In the genomic region with DNA sequence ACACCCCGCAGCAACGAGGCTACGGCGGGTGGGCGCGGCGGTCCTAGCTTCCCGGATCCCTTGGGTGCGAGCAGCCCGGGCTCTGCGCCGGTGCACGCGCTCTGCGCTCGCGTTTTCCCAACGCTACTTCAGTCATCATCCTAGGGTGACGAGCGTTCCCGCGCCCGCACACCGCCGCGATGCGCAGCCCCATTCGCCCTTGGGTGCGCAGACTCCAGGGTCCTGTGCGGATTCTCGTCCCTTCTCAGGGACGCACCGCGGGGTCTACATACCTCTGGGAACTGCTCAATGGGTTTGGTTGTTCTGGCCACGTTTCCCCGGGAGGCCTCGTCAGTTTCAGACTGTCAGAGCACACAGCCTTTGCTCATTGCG, we compare ENCODE assay signal across 8 mouse cellular contexts. TPM values are rescaled to one million over a fixed set of nuclear protein-coding genes. Genes with fewer than 3 reads are reported as not detected.
A peak's percentile ranks its signal among the peaks of the same experiment; 100 is the strongest.
DNase-seq lines count a peak whose midpoint lies in the region; ATAC-seq and TF ChIP-seq lines count a peak whose summit lies in the region.

No protein-coding gene starts in this region.

- no peak for TF ChIP-seq RAD21 in CH12.LX (IDR thresholded peaks at IDR 0.05; ENCODE audit: low read depth, low read length)

- H3K4me1 ChIP-seq in kidney, embryonic 16.5 days (ENCODE audit: insufficient read depth, low read length) = peaks cover 7% of the 10 kb centered on the region
- H3K4me1 ChIP-seq in CH12.LX (ENCODE audit: control insufficient read depth in 1 of 2, insufficient read depth in 2 of 2) = peaks cover 34 to 68% of the 10 kb centered on the region in 2 experiments
- H3K4me1 ChIP-seq in cortical plate, adult 2 months (ENCODE audit: control insufficient read depth, insufficient read depth, low read length) = peaks cover 19% of the 10 kb centered on the region
- H3K4me1 ChIP-seq in hindbrain, embryonic 14.5 days (replicated peaks; ENCODE audit: control insufficient read depth, insufficient read depth, low read length) = peaks cover 13% of the 10 kb centered on the region
- peaks cover 8% of the 10 kb centered on the region for H3K4me1 ChIP-seq in testis, adult 2 months (ENCODE audit: control insufficient read depth, insufficient read depth, low read length)

- TF ChIP-seq POLR2A in CH12.LX (IDR thresholded peaks at IDR 0.05; ENCODE audit: low read depth, low read length) = peak; percentile 28; the same call in 1 of the 2 replicates
- TF ChIP-seq POLR2A in cortical plate, adult 2 months (IDR thresholded peaks at IDR 0.05; ENCODE audit: extremely low read depth, insufficient read depth, low read length) = no peak
- TF ChIP-seq POLR2A in testis, adult 2 months (IDR thresholded peaks at IDR 0.05; ENCODE audit: control insufficient read depth, low read depth, low read length) = no peak

- H3K27ac ChIP-seq in kidney, embryonic 16.5 days (ENCODE audit: low read length) = no peak overlapping the region
- H3K27ac ChIP-seq in CH12.LX (ENCODE audit: insufficient read depth, low read depth) = peak overlapping the region; percentile 37; the same call in 1 of the 2 replicates
- peak overlapping the region; percentile 90 for H3K27ac ChIP-seq in cortical plate, adult 2 months (ENCODE audit: insufficient read depth, low read length)
- peak overlapping the region; percentile 51; the same call in 1 of the 2 replicates for H3K27ac ChIP-seq in hindbrain, embryonic 14.5 days
- no peak overlapping the region for H3K27ac ChIP-seq in testis, adult 2 months (ENCODE audit: control insufficient read depth, insufficient read depth, low read depth, low read length)

- H3K27me3 ChIP-seq in kidney, embryonic 16.5 days (ENCODE audit: insufficient read depth, low read length) = peaks cover 43% of the 10 kb centered on the region
- H3K27me3 ChIP-seq in CH12.LX (replicated peaks) = no peaks in the 10 kb centered on the region
- H3K27me3 ChIP-seq in hindbrain, embryonic 14.5 days (ENCODE audit: control insufficient read depth, insufficient read depth, low read length) = peaks cover 28% of the 10 kb centered on the region
- no peaks in the 10 kb centered on the region for H3K27me3 ChIP-seq in testis, adult 2 months (ENCODE audit: control insufficient read depth, insufficient read depth, low read length)

- in situ Hi-C loops in CH12.LX (cut with MboI; ENCODE audit: low pct_ligation_motif_present, low pct_unique_long_range_greater_than_20kb, low sequenced_read_pairs) = loop anchor here (5.0 kb wide), 1 partner anchor 56 kb away; no protein-coding TSS in a partner anchor

- H3K36me3 ChIP-seq in kidney, embryonic 16.5 days (ENCODE audit: insufficient read depth, low read length) = no peaks in the 10 kb centered on the region
- peaks cover 0 to 26% of the 10 kb centered on the region in 2 experiments for H3K36me3 ChIP-seq in CH12.LX (replicated peaks in 1 of 2; ENCODE audit: control insufficient read depth in 1 of 2, insufficient read depth in 1 of 2, low read length in 1 of 2)
- H3K36me3 ChIP-seq in hindbrain, embryonic 14.5 days (replicated peaks; ENCODE audit: control insufficient read depth, insufficient read depth) = no peaks in the 10 kb centered on the region
- no peaks in the 10 kb centered on the region for H3K36me3 ChIP-seq in testis, adult 2 months (ENCODE audit: control insufficient read depth, insufficient read depth, low read length)

- no peak for DNase-seq in kidney, postnatal 25 days
- no peak for DNase-seq in CH12.LX (ENCODE audit: extremely low read depth)
- peak; percentile 45 for DNase-seq in hindbrain, embryonic 14.5 days (ENCODE audit: low spot score)
- peak; percentile 25 for DNase-seq in lung, postnatal 14 days
- DNase-seq in retina, postnatal 1 day = no peak

- dilution Hi-C loops in CH12.LX (cut with MboI; ENCODE audit: extremely low pct_ligation_motif_present, extremely low pct_unique_long_range_greater_than_20kb, low sequenced_read_pairs) = no loop called here

- H3K79me2 ChIP-seq in CH12.LX (replicated peaks; ENCODE audit: control insufficient read depth, extremely low read depth, insufficient read depth, poor library complexity, severe bottlenecking) = peaks cover 43% of the 10 kb centered on the region

- TF ChIP-seq EP300 in CH12.LX (IDR thresholded peaks at IDR 0.05; ENCODE audit: low read length) = 0 out of 2 replicates have a peak, but pooled peaks have one; percentile 14

- peak overlapping the region; percentile 100 for H3K4me2 ChIP-seq in kidney, embryonic 16.5 days (replicated peaks; ENCODE audit: low read depth, low read length)
- peak overlapping the region; percentile 22; the same call in 1 of the 2 replicates for H3K4me2 ChIP-seq in CH12.LX (ENCODE audit: insufficient read depth, low read depth, poor library complexity, severe bottlenecking)
- H3K4me2 ChIP-seq in hindbrain, embryonic 14.5 days (replicated peaks) = peak overlapping the region; percentile 94

- no peak; the same call in none of the 2 replicates for ATAC-seq in kidney, embryonic 16.5 days (ENCODE audit: low FRiP score, low TSS enrichment)
- ATAC-seq in hindbrain, embryonic 14.5 days (ENCODE audit: low FRiP score) = peak; percentile 63

- no peaks in the 10 kb centered on the region for H3K9me3 ChIP-seq in kidney, embryonic 16.5 days (ENCODE audit: low read length)
- no peaks in the 10 kb centered on the region for H3K9me3 ChIP-seq in CH12.LX (replicated peaks; ENCODE audit: low read length)
- no peaks in the 10 kb centered on the region for H3K9me3 ChIP-seq in hindbrain, embryonic 14.5 days (ENCODE audit: control insufficient read depth, low read length)

- H3K4me3 ChIP-seq in kidney, embryonic 16.5 days (ENCODE audit: low read length) = peak overlapping the region; percentile 61
- H3K4me3 ChIP-seq in CH12.LX (replicated peaks in 1 of 3; ENCODE audit: low read depth in 2 of 3, low read length in 2 of 3, poor library complexity in 1 of 3) = peak overlapping the region; percentile 67 to 80 (median 79)
- peak overlapping the region; percentile 80 for H3K4me3 ChIP-seq in cortical plate, adult 2 months (ENCODE audit: insufficient read depth, low read length)
- peak overlapping the region; percentile 47 for H3K4me3 ChIP-seq in hindbrain, embryonic 14.5 days (replicated peaks; ENCODE audit: low read length)
- peak overlapping the region; percentile 87 for H3K4me3 ChIP-seq in testis, adult 2 months (ENCODE audit: control insufficient read depth, low read depth, low read length)

- peak overlapping the region; percentile 46 for H3K9ac ChIP-seq in kidney, embryonic 16.5 days (replicated peaks; ENCODE audit: low read length)
- H3K9ac ChIP-seq in CH12.LX (ENCODE audit: insufficient read depth, low read depth) = peak overlapping the region; percentile 60
- peak overlapping the region; percentile 70 for H3K9ac ChIP-seq in hindbrain, embryonic 14.5 days

- WGBS in kidney, embryonic 16.5 days = under 1% methylated on average over 38 of the region's 38 CpGs
- WGBS in hindbrain, embryonic 14.5 days = under 1% methylated on average over 38 of the region's 38 CpGs

- TF ChIP-seq CTCF in CH12.LX (conservative IDR thresholded peaks at IDR 0.05 in 1 of 2, IDR thresholded peaks at IDR 0.05 in 1 of 2; ENCODE audit: low read depth in 2 of 2, low read length in 2 of 2) = no peak
- no peak for TF ChIP-seq CTCF in cortical plate, adult 2 months (IDR thresholded peaks at IDR 0.05; ENCODE audit: extremely low read depth, insufficient read depth, low read length)
- TF ChIP-seq CTCF in testis, adult 2 months (IDR thresholded peaks at IDR 0.05; ENCODE audit: control insufficient read depth, insufficient read depth, insufficient replicate concordance, low read depth, low read length) = no peak

TF ChIP-seq in CH12.LX, 34 proteins besides CTCF, POLR2A, EP300 and RAD21:
- peak; percentile 40; the same call in 1 of the 2 replicates for TF ChIP-seq BHLHE40 (IDR thresholded peaks at IDR 0.05; ENCODE audit: low read depth, low read length)
- TF ChIP-seq UBTF (IDR thresholded peaks at IDR 0.05; ENCODE audit: low read depth, low read length) = peak; percentile 84
- peak; percentile 57; the same call in 1 of the 2 replicates for TF ChIP-seq SIN3A (IDR thresholded peaks at IDR 0.05; ENCODE audit: low read length)
- TF ChIP-seq NRF1 (IDR thresholded peaks at IDR 0.05; ENCODE audit: low read depth, low read length) = peak; percentile 56; the same call in 1 of the 2 replicates
- TF ChIP-seq MYC (IDR thresholded peaks at IDR 0.05; ENCODE audit: low read depth, low read length) = peak; percentile 57; the same call in 1 of the 2 replicates
- no peak for TF ChIP-seq USF2 (conservative IDR thresholded peaks at IDR 0.05; ENCODE audit: low read depth, low read length)
- TF ChIP-seq MAX (IDR thresholded peaks at IDR 0.05; ENCODE audit: low read length) = 0 out of 2 replicates have a peak, but pooled peaks have one; percentile 57
- TF ChIP-seq IRF4 (IDR thresholded peaks at IDR 0.05; ENCODE audit: low read depth, low read length) = peak; percentile 56; the same call in 1 of the 2 replicates
- TF ChIP-seq JUND (conservative IDR thresholded peaks at IDR 0.05; ENCODE audit: low read depth, low read length) = no peak
- peak; percentile 86 for TF ChIP-seq MXI1 (IDR thresholded peaks at IDR 0.05; ENCODE audit: low read depth, low read length)
- no peak for TF ChIP-seq TBP (conservative IDR thresholded peaks at IDR 0.05; ENCODE audit: low read depth, low read length)
- peak; percentile 40; the same call in 1 of the 2 replicates for TF ChIP-seq TCF12 (IDR thresholded peaks at IDR 0.05; ENCODE audit: low read depth, low read length)
- TF ChIP-seq NELFE (IDR thresholded peaks at IDR 0.05; ENCODE audit: low read depth, low read length) = peak; percentile 32; the same call in 1 of the 2 replicates

RNA-seq across cellular contexts. Expression of gene AL607142.1, which starts 31.8 kb away (rescaled TPM):
- not detected in 2 replicates for polyA plus RNA-seq in kidney, embryonic 16.5 days (2015; fragmentation: Nextera tagmentation; extraction: Ambion mirVana)
- not detected in 2 replicates for total RNA-seq in CH12.LX (2012; rRNA removed)
- total RNA-seq in CH12.LX (2014; rRNA removed) = not detected in 2 replicates
- polyA plus RNA-seq in CH12.LX (2012; ENCODE audit: insufficient read length, low read depth) = 22.0 TPM in 1 of 2 replicates, not detected in the other
- not detected in 2 replicates for polyA plus RNA-seq in cortical plate, adult 2 months (2012; rRNA removed)
- not detected in 2 replicates for polyA plus RNA-seq in hindbrain, embryonic 14.5 days (2014; fragmentation: Nextera tagmentation; extraction: Ambion mirVana)
- not detected in 2 replicates for polyA plus RNA-seq in testis, adult 2 months (2012; rRNA removed)

Comparison
In these comparisons a context has a peak if more than half of its experiments do, and no peak if none do; other contexts are left out.
1. H3K27ac ChIP-seq: peak in CH12.LX (single experiment), cortical plate, adult 2 months (single experiment) and hindbrain, embryonic 14.5 days (single experiment); none in kidney, embryonic 16.5 days (single experiment) and testis, adult 2 months (single experiment).
2. H3K4me2 ChIP-seq: peak in every context shown above with its lines; median percentile 100 in kidney, embryonic 16.5 days; 94 in hindbrain, embryonic 14.5 days; 22 in CH12.LX.
3. DNase-seq: peak in hindbrain, embryonic 14.5 days (single experiment) and lung, postnatal 14 days (single experiment); none in kidney, postnatal 25 days (0 of 2), CH12.LX (single experiment) and retina, postnatal 1 day (single experiment).
4. Peak in every context shown above with its lines, with median percentiles within 50 percentile points of each other: H3K4me3 ChIP-seq and H3K9ac ChIP-seq.